Mouse (Mus musculus) CD8-positive naive resting alpha-beta T cell, adult 2 months (primary cell): ENCODE measurements at regions not wholly inside any gene's neighbourhood (a gene's known extent, or its start where the extent isn't known, plus 50 kb on each side); places are given as distances from the start of the nearest gene placed in this dataset.

Source experiments
- DNase-seq, 2 experiments: peaks; one replicate each; pipeline ENCODE4 v3.0.0; 2022; ENCODE audit warnings: low read depth in 2 of 2, low spot score in 2 of 2

GRCm38 (mm10) chr10:67819534-67819933 lies 92.9 kb downstream of the Zfp365 start:
- no peak for DNase-seq

- no peak for DNase-seq
These were observed 98.6 kb downstream of the Zfp365 start for GRCm38 (mm10) chr10:67813901-67814300.

- DNase-seq: no peak
These were observed 107.3 kb downstream of the Zfp365 start for GRCm38 (mm10) chr10:67805131-67805530.

GRCm38 (mm10) chr10:67804637-67805036 lies 107.8 kb downstream of the Zfp365 start:
- DNase-seq: no peak

- DNase-seq: no peak
These were observed 110.3 kb downstream of the Zfp365 start for GRCm38 (mm10) chr10:67802156-67802555.

- DNase-seq: no peak
These were observed 110.8 kb downstream of the Zfp365 start for GRCm38 (mm10) chr10:67801619-67802018.

GRCm38 (mm10) chr10:67798991-67799390 lies 113.5 kb downstream of the Zfp365 start:
- no peak for DNase-seq

GRCm38 (mm10) chr10:67793206-67793605 lies 119.3 kb downstream of the Zfp365 start:
- no peak for DNase-seq

GRCm38 (mm10) chr10:67789651-67790050 lies 122.8 kb downstream of the Zfp365 start:
- DNase-seq: no peak

- no peak for DNase-seq
These were observed 124.3 kb downstream of the Zfp365 start for GRCm38 (mm10) chr10:67788116-67788515.

- no peak for DNase-seq
These were observed 126.9 kb downstream of the Zfp365 start for GRCm38 (mm10) chr10:67785563-67785962.

- no peak for DNase-seq
These were observed 134.1 kb downstream of the Zfp365 start for GRCm38 (mm10) chr10:67778341-67778740.

- DNase-seq: no peak
These were observed 134.7 kb downstream of the Zfp365 start for GRCm38 (mm10) chr10:67777721-67778120.

GRCm38 (mm10) chr10:67776851-67777250 lies 135.6 kb downstream of the Zfp365 start:
- no peak for DNase-seq

GRCm38 (mm10) chr10:67771796-67772195 lies 140.7 kb downstream of the Zfp365 start:
- DNase-seq: no peak

- DNase-seq: peak; percentile 42 to 58
These were observed 146.4 kb downstream of the Zfp365 start for GRCm38 (mm10) chr10:67766099-67766498.

- no peak for DNase-seq
These were observed 152.0 kb downstream of the Zfp365 start for GRCm38 (mm10) chr10:67760424-67760823.

GRCm38 (mm10) chr10:67748121-67748520 lies 164.3 kb downstream of the Zfp365 start:
- DNase-seq: no peak

GRCm38 (mm10) chr10:67747461-67747860 lies 165.0 kb downstream of the Zfp365 start:
- DNase-seq: no peak

- DNase-seq: no peak
These were observed 166.3 kb downstream of the Zfp365 start for GRCm38 (mm10) chr10:67746140-67746539.

GRCm38 (mm10) chr10:67743561-67743960 lies 168.9 kb downstream of the Zfp365 start:
- DNase-seq: no peak

GRCm38 (mm10) chr10:67742824-67743223 lies 169.6 kb downstream of the Zfp365 start:
- DNase-seq: no peak

GRCm38 (mm10) chr10:67742305-67742704 lies 170.2 kb downstream of the Zfp365 start:
- DNase-seq: no peak

- DNase-seq: no peak
These were observed 173.3 kb downstream of the Zfp365 start for GRCm38 (mm10) chr10:67739199-67739598.
